Mouse (Mus musculus) B cell, adult 2 months (primary cell): ENCODE data around the gene Tcl1.
"Not testable (repeated sequence)": the region's sequence is repeated elsewhere in the genome, so short reads cannot be mapped to it uniquely, and the experiment has no call there.

ENCODE experiments used
- DNase-seq, 2 experiments: peaks; one replicate each; pipeline ENCODE4 v3.0.0; 2022

The Tcl1 gene

GRCm38 (mm10) chr12:105176044-105176443 is 46.5 kb downstream of the Tcl1 start, which contains the start of gene Tcl1b5:
Tcl1b5 (plus strand) TSS chr12:105176344.
- not testable (repeated sequence) for DNase-seq

GRCm38 (mm10) chr12:105174318-105174717 is 48.3 kb downstream of the Tcl1 start:
- DNase-seq, result peak; percentile 54 to 60

DNA sequence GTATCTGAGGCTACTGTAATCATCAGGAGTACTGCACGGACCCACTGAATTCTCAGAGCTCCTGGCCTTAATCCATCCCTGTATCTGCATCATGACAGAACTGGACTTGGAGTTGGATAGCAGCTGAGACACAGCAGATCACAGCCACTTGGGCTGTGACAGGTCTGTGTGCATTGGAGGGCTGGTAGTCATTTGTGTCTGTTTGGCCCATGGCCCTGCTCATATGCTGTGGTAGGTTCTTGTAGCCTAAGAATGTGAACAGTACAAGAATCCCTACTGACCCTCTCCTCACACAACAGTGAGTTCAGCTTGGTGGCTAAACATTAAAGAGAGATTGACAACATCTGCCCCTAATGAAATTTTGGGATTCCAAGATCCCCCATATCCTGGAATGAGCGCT is 49.2 kb downstream of the Tcl1 start:
- no peak for DNase-seq
